Mouse (Mus musculus) stomach, embryonic 15.5 days (tissue): ENCODE data around the gene Sox13. TPM values are rescaled to one million over a fixed set of nuclear protein-coding genes. Genes with fewer than 3 reads are reported as not detected.

Experiments used
- ATAC-seq: fragments of 200-750 bp; cut with Nextera tagmentation; 2 replicates; pipeline ENCODE4 v1.8.0; 2017; ENCODE audit warnings: low read depth, moderate number of reproducible peaks, moderate TSS enrichment; ENCODE audit not compliant: insufficient read depth, low FRiP score
- H3K27ac ChIP-seq: fragments of 300-500 bp; sonication (generic); 2 replicates; pipeline ENCODE4 v1.5.1; 2015; ENCODE audit warnings: mild to moderate bottlenecking, inconsistent platforms
- H3K27me3 ChIP-seq: fragments of 300-500 bp; sonication (generic); replicated peaks from 2 replicates; pipeline ENCODE4 v1.6.1; 2015; ENCODE audit warnings: inconsistent platforms
- H3K36me3 ChIP-seq: fragments of 300-500 bp; sonication (generic); 2 replicates; pipeline ENCODE4 v1.6.1; 2015; ENCODE audit warnings: inconsistent platforms
- H3K4me1 ChIP-seq: fragments of 300-500 bp; sonication (generic); 2 replicates; pipeline ENCODE4 v1.6.1; 2015; ENCODE audit warnings: inconsistent platforms
- H3K4me2 ChIP-seq: fragments of 300-500 bp; sonication (generic); 2 replicates; pipeline ENCODE4 v1.6.1; 2015; ENCODE audit warnings: mild to moderate bottlenecking, inconsistent platforms
- H3K4me3 ChIP-seq: fragments of 300-500 bp; sonication (generic); replicated peaks from 2 replicates; pipeline ENCODE4 v1.5.1; 2015; ENCODE audit warnings: inconsistent platforms
- H3K9ac ChIP-seq: fragments of 300-500 bp; sonication (generic); 2 replicates; pipeline ENCODE4 v1.6.1; 2015; ENCODE audit warnings: inconsistent platforms
- H3K9me3 ChIP-seq: fragments of 300-500 bp; sonication (generic); 2 replicates; pipeline ENCODE4 v1.6.1; 2016; ENCODE audit warnings: inconsistent platforms
- WGBS: fragments of 180-500 bp; shearing (Covaris S2); methylation state at CpG from one replicate; pipeline ENCODE4 v1.1.7; 2015; 5-methylcytosine and 5-hydroxymethylcytosine counted together
- polyA plus RNA-seq: library from polyadenylated mRNA; unstranded; fragments of >200 nt; fragmentation: Nextera tagmentation; extraction: Ambion mirVana; gene quantifications from 2 replicates; pipeline ENCODE4 v1.2.1, GENCODE M21; 2015

Sox13 gene
- polyA plus RNA-seq, 1 experiment from 2014 or later = 6.8 TPM

DNA sequence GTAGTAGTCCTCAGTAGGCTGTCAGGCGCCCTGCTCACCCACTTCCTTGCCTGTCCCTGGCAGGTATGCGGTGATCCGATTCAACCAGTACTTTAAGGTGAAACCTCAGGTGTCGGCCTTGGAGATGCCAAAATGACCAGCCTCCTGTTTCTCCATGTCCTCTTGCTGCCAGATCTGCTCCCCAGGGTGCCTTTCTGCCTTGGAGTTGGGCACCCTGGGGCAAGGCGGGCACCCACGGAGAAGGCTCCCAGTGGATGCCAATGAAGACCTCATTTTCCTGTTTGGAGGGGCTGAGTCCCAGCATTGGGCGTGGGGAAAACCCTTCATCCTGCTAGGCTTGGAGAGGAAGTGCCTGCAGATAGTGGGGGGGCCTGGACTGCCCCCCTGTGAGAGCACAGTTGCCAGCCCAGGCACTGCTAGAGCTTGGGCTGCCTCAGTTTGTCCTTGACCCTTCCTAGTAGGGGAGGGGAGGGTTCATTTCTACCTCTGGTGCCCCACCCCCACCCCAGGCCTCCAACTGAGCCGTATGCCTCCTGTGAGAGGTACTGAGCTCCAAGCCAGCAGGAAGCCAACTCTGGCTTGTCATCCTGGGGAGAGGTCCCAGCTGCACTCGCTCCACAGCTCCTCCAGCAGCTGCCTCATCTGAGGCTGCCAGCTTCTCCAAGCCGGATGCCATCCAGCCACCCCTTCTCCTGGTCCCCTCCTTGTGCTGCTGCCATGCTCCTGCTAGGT, 44.8 kb downstream of the Sox13 start:
- H3K9ac ChIP-seq = no peak overlapping the region
- peaks cover 4% of the 10 kb centered on the region; the same call in 1 of the 2 replicates for H3K36me3 ChIP-seq
- H3K27ac ChIP-seq = no peak overlapping the region
- no peak for ATAC-seq
- H3K4me2 ChIP-seq = no peak overlapping the region
- H3K4me3 ChIP-seq = no peak overlapping the region
- no peaks in the 10 kb centered on the region for H3K27me3 ChIP-seq
- H3K9me3 ChIP-seq = no peaks in the 10 kb centered on the region
- H3K4me1 ChIP-seq = peaks cover 15% of the 10 kb centered on the region
- WGBS = 63% methylated on average over 10 of the region's 10 CpGs

DNA sequence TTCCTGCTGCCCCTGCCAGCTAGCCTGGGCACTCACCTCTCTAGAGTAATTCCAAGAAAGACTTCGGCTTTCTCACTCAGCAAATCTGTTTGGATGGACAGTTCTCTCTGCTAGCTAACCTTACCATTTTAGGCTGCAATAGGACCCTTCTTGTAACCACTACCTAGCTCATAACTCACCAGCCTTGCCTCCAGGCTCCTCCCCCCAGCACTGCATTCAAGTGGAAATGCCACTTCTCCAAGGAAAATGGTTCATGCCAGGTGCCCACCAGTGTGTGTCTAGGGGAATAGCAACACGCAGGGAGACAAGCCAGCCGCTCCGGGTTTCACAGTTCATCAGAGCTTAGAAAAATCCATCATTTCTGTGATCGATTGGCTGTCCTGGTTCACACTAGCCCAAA, 46.6 kb downstream of the Sox13 start:
- 82% methylated on average over 5 of the region's 5 CpGs for WGBS

GRCm38 (mm10) chr1:133375696-133376346, 48.4 kb downstream of the Sox13 start:
- Histone ChIP-seq H3K27me3 (no peaks in the 10 kb centered on the region), H3K36me3 (no peaks in the 10 kb centered on the region), H3K9me3 (no peaks in the 10 kb centered on the region), H3K4me3 (no peak overlapping the region), H3K27ac (no peak overlapping the region), H3K4me2 (no peak overlapping the region), H3K4me1 (peaks cover 15% of the 10 kb centered on the region), H3K9ac (no peak overlapping the region)
- 52% methylated on average over 10 of the region's 10 CpGs for WGBS
- ATAC-seq = peak; percentile 32; the same call in 1 of the 2 replicates

More for the DNA sequence above, 46.6 kb downstream of the Sox13 start:
- H3K9me3 ChIP-seq = no peaks in the 10 kb centered on the region
- H3K27me3 ChIP-seq = no peaks in the 10 kb centered on the region
- H3K36me3 ChIP-seq = no peaks in the 10 kb centered on the region
- peaks cover 15% of the 10 kb centered on the region for H3K4me1 ChIP-seq
- H3K27ac ChIP-seq = no peak overlapping the region
- H3K4me2 ChIP-seq = no peak overlapping the region
- H3K9ac ChIP-seq = no peak overlapping the region
- no peak overlapping the region for H3K4me3 ChIP-seq
- ATAC-seq = no peak

DNA sequence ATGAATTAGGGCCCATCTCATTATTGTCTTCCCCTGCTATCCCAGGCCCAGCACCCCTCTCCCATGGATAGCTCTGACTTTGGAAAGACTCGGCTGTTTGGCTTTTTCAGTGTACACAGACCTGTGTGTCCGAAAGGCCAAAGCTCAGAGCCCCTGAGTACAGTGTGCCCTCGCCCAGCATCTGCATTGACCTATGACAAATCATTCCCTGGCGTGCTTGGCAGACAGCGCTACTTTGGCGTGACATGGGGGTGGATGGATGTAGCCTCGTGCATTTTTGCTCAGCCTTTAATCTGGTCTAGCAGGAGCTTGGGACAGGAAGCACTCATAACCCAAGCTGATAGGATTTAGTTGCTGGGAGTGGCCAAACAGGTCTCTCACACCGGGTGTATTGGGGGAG, 52.1 kb downstream of the Sox13 start:
- H3K9ac ChIP-seq = no peak overlapping the region
- 39% methylated on average over 8 of the region's 8 CpGs for WGBS
- no peak overlapping the region for H3K27ac ChIP-seq
- H3K27me3 ChIP-seq = no peaks in the 10 kb centered on the region
- no peak overlapping the region for H3K4me2 ChIP-seq
- H3K9me3 ChIP-seq = no peaks in the 10 kb centered on the region
- no peak overlapping the region for H3K4me3 ChIP-seq
- H3K4me1 ChIP-seq = peaks cover 9% of the 10 kb centered on the region
- no peaks in the 10 kb centered on the region for H3K36me3 ChIP-seq
- no peak for ATAC-seq

DNA sequence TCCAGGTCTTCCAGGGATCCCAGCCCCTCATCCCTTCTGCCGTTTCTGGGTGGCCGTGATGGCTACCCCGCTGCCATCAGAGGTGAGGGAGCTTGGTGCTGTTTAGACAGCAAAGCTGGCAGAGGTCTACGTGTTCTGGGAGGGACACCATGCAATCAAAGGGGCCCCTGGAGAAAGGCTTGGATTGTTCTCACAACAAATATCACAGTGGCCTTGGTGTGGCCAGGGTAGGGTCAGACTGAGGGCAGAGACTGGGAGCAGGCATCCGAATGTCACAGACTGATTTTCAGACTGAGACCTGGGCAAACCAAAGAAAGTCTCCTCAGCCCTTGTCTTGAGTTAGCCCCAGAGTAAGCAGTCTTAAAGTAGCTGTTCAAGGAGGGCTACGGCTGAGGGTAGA, 52.7 kb downstream of the Sox13 start:
- H3K9ac ChIP-seq = no peak overlapping the region
- no peaks in the 10 kb centered on the region for H3K27me3 ChIP-seq
- H3K9me3 ChIP-seq = no peaks in the 10 kb centered on the region
- no peak for ATAC-seq
- H3K4me3 ChIP-seq = no peak overlapping the region
- peaks cover 9% of the 10 kb centered on the region for H3K4me1 ChIP-seq
- no peaks in the 10 kb centered on the region for H3K36me3 ChIP-seq
- 72% methylated on average over 6 of the region's 6 CpGs for WGBS
- no peak overlapping the region for H3K27ac ChIP-seq
- H3K4me2 ChIP-seq = no peak overlapping the region

DNA sequence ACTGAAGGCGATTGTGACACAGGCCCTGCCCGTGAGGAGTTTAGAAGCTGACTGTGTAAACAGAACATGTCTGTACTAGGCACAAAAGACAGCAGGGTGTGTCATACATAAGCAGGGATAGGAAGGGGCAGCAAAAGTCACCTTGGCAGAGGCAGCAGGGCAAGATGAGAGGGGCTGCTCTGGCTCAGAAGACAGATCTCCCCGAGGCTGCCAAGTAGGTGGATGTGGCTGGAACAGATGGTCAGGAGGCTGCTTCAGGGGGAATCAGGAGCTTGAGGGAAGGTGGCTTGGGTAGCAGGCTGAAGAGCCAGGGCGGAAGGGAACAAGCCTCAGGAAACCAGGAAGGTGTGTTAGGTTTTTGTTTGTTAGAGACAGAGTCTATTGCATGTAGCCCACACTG, 53.8 kb downstream of the Sox13 start:
- H3K27me3 ChIP-seq = no peaks in the 10 kb centered on the region
- no peaks in the 10 kb centered on the region for H3K36me3 ChIP-seq
- 50% methylated on average over 4 of the region's 4 CpGs for WGBS
- H3K27ac ChIP-seq = peak overlapping the region; percentile 57
- H3K4me2 ChIP-seq = no peak overlapping the region
- ATAC-seq = no peak
- H3K9ac ChIP-seq = no peak overlapping the region
- H3K9me3 ChIP-seq = no peaks in the 10 kb centered on the region
- no peak overlapping the region for H3K4me3 ChIP-seq
- H3K4me1 ChIP-seq = peaks cover 9% of the 10 kb centered on the region

- Histone ChIP-seq H3K4me1 (peaks cover 14% of the 10 kb centered on the region), H3K4me3 (no peak overlapping the region), H3K9me3 (no peaks in the 10 kb centered on the region), H3K27ac (no peak overlapping the region), H3K4me2 (no peak overlapping the region), H3K36me3 (no peaks in the 10 kb centered on the region), H3K9ac (no peak overlapping the region), H3K27me3 (peaks cover 14% of the 10 kb centered on the region)
- no peak for ATAC-seq
- WGBS = 69% methylated on average over 10 of the region's 10 CpGs
These were observed 55.5 kb downstream of the Sox13 start for GRCm38 (mm10) chr1:133368644-133369043.

DNA sequence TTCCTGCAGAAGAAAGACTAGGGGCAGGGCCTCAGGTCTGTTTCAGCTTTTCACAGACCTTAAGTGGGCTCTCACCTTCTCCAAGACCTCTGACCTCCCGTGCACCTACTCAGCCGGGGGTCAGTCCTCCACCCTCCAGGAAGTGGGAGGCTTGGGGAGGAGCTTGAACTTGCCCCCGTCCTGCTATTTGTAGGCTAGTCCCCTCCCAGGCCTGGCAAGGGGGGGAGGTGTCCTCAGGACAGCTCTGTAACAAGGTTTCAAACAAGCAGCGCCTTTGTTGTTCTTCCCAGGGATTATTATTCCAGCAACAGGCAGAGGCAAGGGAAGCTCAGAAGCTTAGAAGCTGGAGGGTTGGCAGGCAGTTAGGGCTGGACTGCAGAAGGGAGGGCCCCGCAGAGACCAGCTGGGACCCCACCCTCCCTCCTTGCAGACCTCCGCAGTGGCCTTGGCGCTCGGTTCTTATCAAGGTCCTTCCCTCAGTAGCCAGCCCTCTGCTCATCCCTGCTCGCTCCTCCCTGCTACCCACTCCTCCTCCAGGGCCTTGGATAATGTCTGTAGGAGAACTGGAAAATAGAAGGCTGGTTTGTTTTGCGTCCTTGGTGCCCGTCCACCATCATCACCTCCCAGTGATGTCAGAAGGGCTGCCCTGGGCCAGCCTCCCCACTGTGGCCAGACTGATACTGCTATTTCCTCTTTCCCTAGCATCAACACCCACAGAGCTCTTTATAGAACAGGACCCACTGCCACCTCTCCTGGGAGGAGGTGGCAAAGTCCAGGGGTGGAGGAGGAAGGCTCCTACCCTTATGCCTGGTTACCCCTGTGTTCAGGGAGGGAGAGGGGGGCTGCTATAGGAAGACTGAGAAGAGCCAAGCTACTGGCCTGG, 56.3 kb downstream of the Sox13 start:
- Histone ChIP-seq H3K4me2 (peak overlapping the region; percentile 17; the same call in 1 of the 2 replicates), H3K9ac (no peak overlapping the region), H3K27ac (peak overlapping the region; percentile 41), H3K9me3 (no peaks in the 10 kb centered on the region), H3K36me3 (no peaks in the 10 kb centered on the region), H3K4me3 (no peak overlapping the region), H3K27me3 (peaks cover 14% of the 10 kb centered on the region), H3K4me1 (peaks cover 15% of the 10 kb centered on the region)
- 20% methylated on average over 11 of the region's 11 CpGs for WGBS
- no peak for ATAC-seq

- H3K27me3 ChIP-seq = peaks cover 14% of the 10 kb centered on the region
- peak overlapping the region; percentile 41; the same call in 1 of the 2 replicates for H3K27ac ChIP-seq
- no peak overlapping the region; the same call in 1 of the 2 replicates for H3K4me2 ChIP-seq
- no peak overlapping the region for H3K9ac ChIP-seq
- no peaks in the 10 kb centered on the region for H3K9me3 ChIP-seq
- H3K4me1 ChIP-seq = peaks cover 15% of the 10 kb centered on the region
- no peak for ATAC-seq
- WGBS = 37% methylated on average over 10 of the region's 10 CpGs
- no peaks in the 10 kb centered on the region for H3K36me3 ChIP-seq
- H3K4me3 ChIP-seq = no peak overlapping the region
These were observed 57.1 kb downstream of the Sox13 start for GRCm38 (mm10) chr1:133366951-133367605.

- 65% methylated on average over 2 of the region's 2 CpGs for WGBS
- no peak for ATAC-seq
- no peak overlapping the region for H3K4me3 ChIP-seq
- no peak overlapping the region for H3K9ac ChIP-seq
- H3K27ac ChIP-seq = no peak overlapping the region
- no peaks in the 10 kb centered on the region for H3K9me3 ChIP-seq
- H3K4me2 ChIP-seq = no peak overlapping the region
- peaks cover 15% of the 10 kb centered on the region for H3K4me1 ChIP-seq
- no peaks in the 10 kb centered on the region for H3K36me3 ChIP-seq
- H3K27me3 ChIP-seq = peaks cover 14% of the 10 kb centered on the region
These were observed 59.3 kb downstream of the Sox13 start for GRCm38 (mm10) chr1:133364890-133365289.

- 5% methylated on average over 27 of the region's 27 CpGs for WGBS
- H3K9me3 ChIP-seq = no peaks in the 10 kb centered on the region
- H3K4me2 ChIP-seq = peak overlapping the region; percentile 99
- H3K27me3 ChIP-seq = peaks cover 14% of the 10 kb centered on the region
- ATAC-seq = no peak; the same call in 1 of the 2 replicates
- peak overlapping the region; percentile 65; the same call in 1 of the 2 replicates for H3K9ac ChIP-seq
- peak overlapping the region; percentile 65 for H3K4me3 ChIP-seq
- no peak overlapping the region for H3K27ac ChIP-seq
- H3K36me3 ChIP-seq = no peaks in the 10 kb centered on the region
- peaks cover 15% of the 10 kb centered on the region for H3K4me1 ChIP-seq
These were observed 60.1 kb downstream of the Sox13 start for GRCm38 (mm10) chr1:133364022-133364630.
